Mouse (Mus musculus): ENCODE results near the gene Phactr2.

Gene Phactr2

GRCm38 (mm10) chr10:13401971-13402370 is 72.2 kb downstream of the Phactr2 start:
- DNase-seq (ENCODE audit: low spot score): no peak

- no peak for DNase-seq (ENCODE audit: low spot score)
Measured at GRCm38 (mm10) chr10:13395753-13396152, 78.5 kb downstream of the Phactr2 start.

- no peak for DNase-seq (ENCODE audit: low spot score)
Measured at GRCm38 (mm10) chr10:13394000-13394399, 80.2 kb downstream of the Phactr2 start.

- no peak for DNase-seq (ENCODE audit: low spot score)
Measured at GRCm38 (mm10) chr10:13388116-13388922, 85.9 kb downstream of the Phactr2 start.

GRCm38 (mm10) chr10:13384866-13385265 is 89.3 kb downstream of the Phactr2 start:
- no peak for DNase-seq (ENCODE audit: low spot score)

GRCm38 (mm10) chr10:13377895-13378294 is 96.3 kb downstream of the Phactr2 start:
- no peak for DNase-seq (ENCODE audit: low spot score)

- no peak for DNase-seq (ENCODE audit: low spot score)
Measured at GRCm38 (mm10) chr10:13376428-13377260, 97.6 kb downstream of the Phactr2 start.

GRCm38 (mm10) chr10:13375820-13376219 is 98.4 kb downstream of the Phactr2 start:
- no peak for DNase-seq (ENCODE audit: low spot score)

GRCm38 (mm10) chr10:13369581-13370375 is 104.4 kb downstream of the Phactr2 start:
- DNase-seq (ENCODE audit: low spot score): no peak

GRCm38 (mm10) chr10:13364286-13364580 is 110.0 kb downstream of the Phactr2 start:
- no peak for DNase-seq (ENCODE audit: low spot score)

- no peak for DNase-seq (ENCODE audit: low spot score)
Measured at GRCm38 (mm10) chr10:13363499-13364285, 110.5 kb downstream of the Phactr2 start.

GRCm38 (mm10) chr10:13360913-13361312 is 113.3 kb downstream of the Phactr2 start:
- DNase-seq (ENCODE audit: low spot score): no peak

- DNase-seq (ENCODE audit: low spot score): no peak
Measured at GRCm38 (mm10) chr10:13359846-13360245, 114.4 kb downstream of the Phactr2 start.

GRCm38 (mm10) chr10:13358679-13359078 is 115.5 kb downstream of the Phactr2 start:
- DNase-seq (ENCODE audit: low spot score): no peak

GRCm38 (mm10) chr10:13346609-13347290 is 127.5 kb downstream of the Phactr2 start:
- no peak for DNase-seq (ENCODE audit: low spot score)

- DNase-seq (ENCODE audit: low spot score): no peak
Measured at GRCm38 (mm10) chr10:13340583-13340982, 133.6 kb downstream of the Phactr2 start.

GRCm38 (mm10) chr10:13336964-13337363 is 137.2 kb downstream of the Phactr2 start:
- no peak for DNase-seq (ENCODE audit: low spot score)

- no peak for DNase-seq (ENCODE audit: low spot score)
Measured at GRCm38 (mm10) chr10:13335814-13336213, 138.4 kb downstream of the Phactr2 start.

GRCm38 (mm10) chr10:13335347-13335746 is 138.9 kb downstream of the Phactr2 start:
- DNase-seq (ENCODE audit: low spot score): no peak

- no peak for DNase-seq (ENCODE audit: low spot score)
Measured at GRCm38 (mm10) chr10:13333781-13334180, 140.4 kb downstream of the Phactr2 start.

- DNase-seq (ENCODE audit: low spot score): no peak
Measured at GRCm38 (mm10) chr10:13332985-13333384, 141.2 kb downstream of the Phactr2 start.
